Mouse (Mus musculus) erythroblast, embryonic 14.5 days (primary cell): ENCODE measurements around the gene Sec13.

Experiments used
- GATA1 ChIP-seq: IDR thresholded peaks from 2 replicates; pipeline ENCODE4 v1.6.1; 2012; ENCODE audit warnings: low read length, inconsistent platforms, mixed read lengths
- TAL1 ChIP-seq: IDR thresholded peaks from 3 replicates; pipeline ENCODE4 v1.6.1; 2012; ENCODE audit warnings: low read length, inconsistent platforms, mixed read lengths

- no peak for TF ChIP-seq GATA1
- no peak for TF ChIP-seq TAL1
Measured at GRCm38 (mm10) chr6:113693377-113693776, 47.2 kb downstream of the Sec13 start.
